Mouse (Mus musculus) stomach, embryonic 14.5 days (tissue): ENCODE results near the gene Ebi3. TPM values are rescaled to one million over a fixed set of nuclear protein-coding genes. Genes with fewer than 3 reads are reported as not detected.

Experiments
- ATAC-seq: fragments of 200-750 bp; cut with Nextera tagmentation; 2 replicates; pipeline ENCODE4 v1.8.0; 2017; ENCODE audit warnings: low read depth, moderate TSS enrichment; ENCODE audit not compliant: insufficient number of reproducible peaks, insufficient read depth, low FRiP score
- H3K27ac ChIP-seq: fragments of 300-500 bp; sonication (generic); 2 replicates; pipeline ENCODE4 v1.5.1; 2014; ENCODE audit warnings: mild to moderate bottlenecking, low read length, moderate library complexity, mixed read lengths
- H3K27me3 ChIP-seq: fragments of 300-500 bp; sonication (generic); 2 replicates; pipeline ENCODE4 v1.6.1; 2014; ENCODE audit warnings: low read length, control low read depth, mixed read lengths; ENCODE audit not compliant: control insufficient read depth, insufficient read depth
- H3K36me3 ChIP-seq: fragments of 300-500 bp; sonication (generic); 2 replicates; pipeline ENCODE4 v1.6.1; 2014; ENCODE audit warnings: mild to moderate bottlenecking, control low read depth, low read length, moderate library complexity, mixed read lengths; ENCODE audit not compliant: control insufficient read depth, insufficient read depth
- H3K4me1 ChIP-seq: fragments of 300-500 bp; sonication (generic); 2 replicates; pipeline ENCODE4 v1.6.1; 2014; ENCODE audit warnings: low read length, control low read depth, mixed read lengths; ENCODE audit not compliant: control insufficient read depth, insufficient read depth
- H3K4me2 ChIP-seq: fragments of 300-500 bp; sonication (generic); replicated peaks from 2 replicates; pipeline ENCODE4 v1.6.1; 2014; ENCODE audit warnings: low read depth, low read length, control low read depth
- H3K4me3 ChIP-seq: fragments of 300-500 bp; sonication (generic); 2 replicates; pipeline ENCODE4 v1.5.1; 2014; ENCODE audit warnings: low read depth, low read length, control low read depth
- H3K9ac ChIP-seq: fragments of 300-500 bp; sonication (generic); replicated peaks from 2 replicates; pipeline ENCODE4 v1.6.1; 2014; ENCODE audit warnings: low read depth, mild to moderate bottlenecking, control low read depth, low read length, moderate library complexity, mixed read lengths
- H3K9me3 ChIP-seq: fragments of 300-500 bp; sonication (generic); 2 replicates; pipeline ENCODE4 v1.6.1; 2016; ENCODE audit warnings: low read depth, low read length, control low read depth; ENCODE audit not compliant: control insufficient read depth
- WGBS: fragments of 180-500 bp; shearing (Covaris S2); extraction: QIAGEN DNeasy Blood & Tissue Kit; methylation state at CpG from one replicate; pipeline ENCODE4 v1.1.7; 2014; 5-methylcytosine and 5-hydroxymethylcytosine counted together
- polyA plus RNA-seq: library from polyadenylated mRNA; unstranded; fragments of >200 nt; fragmentation: Nextera tagmentation; extraction: Ambion mirVana; gene quantifications from 2 replicates; pipeline ENCODE4 v1.2.1, GENCODE M21; 2014

The Ebi3 gene
- polyA plus RNA-seq, 1 experiment from 2014 or later, result 2.7 TPM

GRCm38 (mm10) chr17:55969560-55969959 lies 17.1 kb downstream of the Ebi3 start:
- ATAC-seq, result no peak
- no peak overlapping the region for H3K9ac ChIP-seq
- H3K36me3 ChIP-seq, result peaks cover 18% of the 10 kb centered on the region
- WGBS, result 56% methylated on average over 14 of the region's 14 CpGs
- H3K4me3 ChIP-seq, result no peak overlapping the region
- no peaks in the 10 kb centered on the region for H3K4me1 ChIP-seq
- H3K4me2 ChIP-seq, result 0 out of 2 replicates have a peak overlapping the region, but pooled peaks have one; percentile 95
- H3K9me3 ChIP-seq, result no peaks in the 10 kb centered on the region
- H3K27ac ChIP-seq, result no peak overlapping the region
- H3K27me3 ChIP-seq, result 0 out of 2 replicates have a peak, but pooled peaks cover 3% of the 10 kb centered on the region

DNA sequence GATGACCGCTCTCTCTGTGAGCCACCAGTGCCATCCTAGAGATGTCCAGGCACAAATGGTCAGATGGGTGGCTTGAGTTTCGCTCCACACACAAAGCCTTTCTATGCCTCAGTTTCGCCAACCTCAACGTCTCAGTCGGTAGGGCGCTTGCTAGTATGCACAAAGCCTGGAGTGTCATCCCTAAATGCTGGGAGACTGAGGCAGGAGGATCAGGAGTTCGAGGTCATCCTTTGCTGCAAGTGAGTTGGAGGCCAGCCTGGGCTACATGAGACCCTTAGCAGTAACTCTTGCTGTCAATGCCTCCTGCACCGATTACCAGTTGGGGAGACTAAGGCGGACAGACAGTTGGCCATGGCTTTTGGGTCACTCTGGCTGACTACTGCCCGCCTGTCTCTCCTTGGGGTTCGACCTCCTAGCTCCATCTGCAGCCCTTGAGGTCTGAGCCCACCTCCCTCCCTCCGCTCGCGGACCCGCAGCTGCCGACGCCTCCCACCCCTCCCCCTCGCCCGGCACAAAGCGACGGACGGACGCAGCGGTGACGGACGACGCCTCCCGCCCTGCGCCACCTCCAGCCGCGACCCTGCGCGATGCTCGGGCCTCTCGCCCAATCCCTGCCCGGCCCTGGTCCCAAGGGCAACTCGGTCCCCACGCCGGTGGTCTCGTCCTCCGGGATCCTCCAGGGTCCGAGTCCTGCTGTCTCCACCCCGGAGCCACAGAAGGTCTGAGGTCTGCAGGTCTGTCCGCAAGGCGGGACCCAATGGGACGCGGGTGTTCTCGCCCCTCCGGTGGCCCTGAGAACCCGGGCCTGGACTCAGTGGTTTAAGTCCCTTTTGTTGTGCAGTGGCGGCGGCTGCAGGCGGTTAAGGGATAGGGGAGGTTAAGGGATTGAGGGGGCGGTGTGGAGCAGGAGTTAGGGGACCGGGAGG lies 17.8 kb downstream of the Ebi3 start, which contains the start of gene Shd:
Gene Shd (plus strand): TSS at position 502 of the 926 bp plus-strand sequence.
- Histone ChIP-seq H3K4me1 (no peaks in the 10 kb centered on the region), H3K9me3 (no peaks in the 10 kb centered on the region), H3K4me2 (peak within 1 kb of the TSS; percentile 95), H3K27ac (no peak within 1 kb of the TSS), H3K9ac (peak within 1 kb of the TSS; percentile 39; the same call in 1 of the 2 replicates), H3K36me3 (peaks cover 15% of the 10 kb centered on the region), H3K4me3 (peak within 1 kb of the TSS; percentile 50), H3K27me3 (0 out of 2 replicates have a peak, but pooled peaks cover 3% of the 10 kb centered on the region)
- 9% methylated on average over 54 of the region's 55 CpGs for WGBS
- ATAC-seq, result peak; percentile 39; the same call in 1 of the 2 replicates

GRCm38 (mm10) chr17:55971453-55971852 lies 19.0 kb downstream of the Ebi3 start:
- H3K4me1 ChIP-seq, result no peaks in the 10 kb centered on the region
- no peak for ATAC-seq
- H3K27ac ChIP-seq, result no peak overlapping the region
- peak overlapping the region; percentile 95 for H3K4me2 ChIP-seq
- H3K4me3 ChIP-seq, result no peak overlapping the region
- 38% methylated on average over 22 of the region's 22 CpGs for WGBS
- H3K36me3 ChIP-seq, result peaks cover 10% of the 10 kb centered on the region
- H3K27me3 ChIP-seq, result 0 out of 2 replicates have a peak, but pooled peaks cover 3% of the 10 kb centered on the region
- H3K9ac ChIP-seq, result no peak overlapping the region
- H3K9me3 ChIP-seq, result no peaks in the 10 kb centered on the region

GRCm38 (mm10) chr17:55976255-55976862 lies 23.9 kb downstream of the Ebi3 start:
- H3K36me3 ChIP-seq, result no peaks in the 10 kb centered on the region
- no peaks in the 10 kb centered on the region for H3K9me3 ChIP-seq
- H3K4me2 ChIP-seq, result no peak overlapping the region
- no peak overlapping the region for H3K4me3 ChIP-seq
- H3K27me3 ChIP-seq, result no peaks in the 10 kb centered on the region
- no peak overlapping the region for H3K27ac ChIP-seq
- no peak overlapping the region for H3K9ac ChIP-seq
- 12% methylated on average over 13 of the region's 13 CpGs for WGBS
- no peaks in the 10 kb centered on the region for H3K4me1 ChIP-seq
- peak; percentile 74; the same call in 1 of the 2 replicates for ATAC-seq

GRCm38 (mm10) chr17:55977301-55977700 lies 24.9 kb downstream of the Ebi3 start:
- H3K4me3 ChIP-seq, result no peak overlapping the region
- H3K4me2 ChIP-seq, result no peak overlapping the region
- H3K27ac ChIP-seq, result no peak overlapping the region
- H3K27me3 ChIP-seq, result no peaks in the 10 kb centered on the region
- H3K36me3 ChIP-seq, result no peaks in the 10 kb centered on the region
- H3K9me3 ChIP-seq, result no peaks in the 10 kb centered on the region
- no peaks in the 10 kb centered on the region for H3K4me1 ChIP-seq
- ATAC-seq, result no peak
- H3K9ac ChIP-seq, result no peak overlapping the region
- WGBS, result 26% methylated on average over 3 of the region's 3 CpGs

- no peaks in the 10 kb centered on the region for H3K9me3 ChIP-seq
- WGBS, result 9% methylated on average over 29 of the region's 35 CpGs
- peak within 1 kb of the TSS; percentile 45; the same call in 1 of the 2 replicates for H3K9ac ChIP-seq
- H3K4me1 ChIP-seq, result no peaks in the 10 kb centered on the region; the same call in 1 of the 2 replicates
- H3K27me3 ChIP-seq, result no peaks in the 10 kb centered on the region
- ATAC-seq, result peak; percentile 53; the same call in 1 of the 2 replicates
- peak within 1 kb of the TSS; percentile 43 for H3K4me3 ChIP-seq
- H3K4me2 ChIP-seq, result peak within 1 kb of the TSS; percentile 64
- no peaks in the 10 kb centered on the region for H3K36me3 ChIP-seq
- H3K27ac ChIP-seq, result no peak within 1 kb of the TSS
Measured at GRCm38 (mm10) chr17:55986030-55986961, 33.9 kb downstream of the Ebi3 start, which contains the start of gene Fsd1. Gene Fsd1, plus strand, starts transcription at chr17:55986509.

DNA sequence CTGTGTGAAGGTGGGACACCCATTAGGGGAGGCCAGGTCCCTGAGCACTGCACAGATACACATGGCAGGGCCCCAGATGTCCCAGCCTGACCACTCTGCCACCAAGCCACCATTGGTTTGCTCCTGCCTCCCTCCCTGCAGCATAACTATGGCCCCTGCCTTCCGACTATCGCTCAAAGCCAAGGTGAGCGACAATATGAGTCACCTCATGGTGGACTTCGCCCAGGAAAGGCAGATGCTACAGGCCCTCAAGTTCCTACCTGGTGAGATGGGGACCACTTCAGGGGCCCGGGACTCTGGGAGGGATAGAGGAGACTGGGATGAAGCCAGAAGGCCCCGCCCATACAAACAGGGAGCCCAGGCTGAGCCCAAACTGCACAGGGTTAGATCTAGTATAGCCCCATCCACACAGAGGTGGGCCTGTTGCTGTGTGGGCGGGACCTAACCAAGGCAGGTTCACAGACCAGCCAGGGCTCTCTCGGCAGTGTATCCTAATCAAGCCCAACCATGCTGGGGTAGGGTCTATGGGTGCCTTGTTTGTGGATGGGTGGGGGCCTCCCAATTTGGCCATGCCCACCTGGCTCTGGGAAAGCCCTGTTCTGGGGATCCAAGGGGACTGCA lies 37.9 kb downstream of the Ebi3 start:
- WGBS, result 81% methylated on average over 8 of the region's 8 CpGs

More for the DNA sequence above, 37.9 kb downstream of the Ebi3 start:
- Histone ChIP-seq H3K36me3 (no peaks in the 10 kb centered on the region), H3K4me1 (no peaks in the 10 kb centered on the region; the same call in 1 of the 2 replicates), H3K9ac (no peak overlapping the region), H3K4me3 (no peak overlapping the region), H3K27me3 (no peaks in the 10 kb centered on the region), H3K9me3 (no peaks in the 10 kb centered on the region), H3K4me2 (no peak overlapping the region), H3K27ac (no peak overlapping the region)
- ATAC-seq, result 0 out of 2 replicates have a peak, but pooled peaks have one; percentile 20
